Mouse (Mus musculus) bone marrow, adult 2 months (tissue): Measurements from ENCODE around the gene Zfp827. TPM values are rescaled to one million over a fixed set of nuclear protein-coding genes. Genes with fewer than 3 reads are reported as not detected.

ENCODE experiments used
- H3K27ac ChIP-seq: fragments of 200-500 bp; 2 replicates; pipeline ENCODE4 v1.5.1; 2012; ENCODE audit warnings: low read depth, mild to moderate bottlenecking, control low read depth, inconsistent platforms, low read length; ENCODE audit not compliant: control insufficient read depth, poor library complexity, insufficient read depth
- H3K4me1 ChIP-seq: fragments of 200-500 bp; 2 replicates; pipeline ENCODE4 v1.6.1; 2011; ENCODE audit warnings: low read length; ENCODE audit not compliant: control insufficient read depth, insufficient read depth
- H3K4me3 ChIP-seq: fragments of 200-500 bp; replicated peaks from 2 replicates; pipeline ENCODE3; 2011; ENCODE audit warnings: mild to moderate bottlenecking, low read depth, low read length, control low read depth; ENCODE audit not compliant: control insufficient read depth
- CTCF ChIP-seq: fragments of 200-500 bp; IDR thresholded peaks from 2 replicates; pipeline ENCODE4 v1.5.1; 2011; ENCODE audit warnings: low read length, control low read depth; ENCODE audit not compliant: control insufficient read depth, insufficient read depth
- POLR2A ChIP-seq: fragments of 200-500 bp; IDR thresholded peaks from 2 replicates; pipeline ENCODE4 v1.6.1; 2011; ENCODE audit warnings: low read depth, mild to moderate bottlenecking, control low read depth, low read length, borderline replicate concordance; ENCODE audit not compliant: control insufficient read depth
- WGBS: fragments of 180-500 bp; shearing (Covaris S2); methylation state at CpG from one replicate; pipeline ENCODE4 v1.1.7; 2018; 5-methylcytosine and 5-hydroxymethylcytosine counted together
- polyA plus RNA-seq: library from polyadenylated mRNA; stranded (reverse); fragments of >200 nt; gene quantifications from 2 replicates; pipeline ENCODE4 v1.2.4, GENCODE M21; 2011; ENCODE audit warnings: low replicate concordance; ENCODE audit not compliant: missing spikeins, insufficient read depth, insufficient read length

Zfp827 gene
- polyA plus RNA-seq, 1 experiment = 3.1 TPM

DNA sequence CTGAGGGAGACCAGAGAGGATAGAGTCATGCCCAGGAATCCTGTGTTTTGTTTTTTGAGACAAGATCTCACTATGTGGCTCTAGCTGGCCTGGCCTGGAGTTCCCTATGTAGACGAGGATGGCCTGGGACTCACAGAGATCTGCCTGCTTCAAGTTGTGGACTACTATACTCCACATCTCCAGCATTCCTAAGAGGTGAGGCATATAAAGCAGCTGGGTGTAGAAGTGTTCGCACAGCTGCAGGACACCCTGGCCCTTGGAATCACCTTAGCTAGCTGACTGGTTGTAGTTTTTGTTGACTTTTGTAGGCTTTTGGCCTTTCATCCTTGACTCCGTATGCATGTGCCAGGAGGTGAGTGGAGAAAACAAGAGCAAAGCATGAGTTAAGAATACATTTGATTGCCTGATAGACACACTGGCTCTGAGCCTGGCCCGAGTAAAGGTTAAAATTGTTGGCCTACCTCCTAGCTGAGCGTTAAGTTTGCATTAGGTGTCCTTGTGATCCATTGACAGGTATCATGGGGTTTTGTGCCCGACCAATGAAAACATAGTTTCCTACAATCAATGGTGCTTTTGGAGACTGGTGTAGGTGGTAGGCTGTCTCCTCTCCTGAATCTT, 20.3 kb downstream of the Zfp827 start:
- Histone ChIP-seq H3K4me3 (no peak overlapping the region), H3K27ac (no peak overlapping the region), H3K4me1 (no peaks in the 10 kb centered on the region)
- TF ChIP-seq CTCF = no peak
- TF ChIP-seq POLR2A = no peak
- 86% methylated on average over 6 of the region's 6 CpGs for WGBS

GRCm38 (mm10) chr8:79054222-79054621, 26.0 kb downstream of the Zfp827 start:
- WGBS = 92% methylated on average over 6 of the region's 6 CpGs
- H3K4me3 ChIP-seq = no peak overlapping the region
- TF ChIP-seq POLR2A (no peak), CTCF (no peak)
- H3K27ac ChIP-seq = no peak overlapping the region
- H3K4me1 ChIP-seq = no peaks in the 10 kb centered on the region; the same call in 1 of the 2 replicates

DNA sequence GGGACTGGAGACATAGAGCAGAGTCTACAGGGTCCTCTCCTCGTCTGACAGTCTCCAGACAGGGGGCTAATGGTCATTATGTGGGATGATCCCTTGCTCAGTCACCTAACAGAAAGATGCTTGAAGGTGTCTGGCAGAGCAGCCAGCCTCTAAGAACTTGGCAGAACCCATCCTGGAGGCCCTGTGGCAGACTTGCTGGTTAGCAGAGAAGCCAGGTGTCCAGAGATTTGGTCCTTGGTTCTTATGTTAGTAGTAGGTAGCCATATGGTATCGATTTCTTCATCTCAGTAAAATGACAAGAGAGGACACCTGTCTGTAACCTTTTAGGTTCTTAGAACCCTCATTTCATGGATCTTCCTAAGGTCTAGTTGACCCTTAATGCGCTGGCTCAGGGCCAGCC, 28.9 kb downstream of the Zfp827 start:
- no peak overlapping the region for H3K4me3 ChIP-seq
- no peak for TF ChIP-seq CTCF
- no peak for TF ChIP-seq POLR2A
- no peaks in the 10 kb centered on the region; the same call in 1 of the 2 replicates for H3K4me1 ChIP-seq
- H3K27ac ChIP-seq = no peak overlapping the region
- 73% methylated on average over 3 of the region's 3 CpGs for WGBS

GRCm38 (mm10) chr8:79059361-79059760, 31.1 kb downstream of the Zfp827 start:
- Histone ChIP-seq H3K4me1 (no peaks in the 10 kb centered on the region), H3K4me3 (no peak overlapping the region), H3K27ac (no peak overlapping the region)
- WGBS = 25% methylated on average over 4 of the region's 4 CpGs
- no peak for TF ChIP-seq CTCF

GRCm38 (mm10) chr8:79060013-79060609, 31.9 kb downstream of the Zfp827 start:
- no peak for TF ChIP-seq CTCF
- TF ChIP-seq POLR2A = no peak
- Histone ChIP-seq H3K4me3 (no peak overlapping the region), H3K4me1 (no peaks in the 10 kb centered on the region), H3K27ac (no peak overlapping the region)
- WGBS = 88% methylated on average over 19 of the region's 19 CpGs

DNA sequence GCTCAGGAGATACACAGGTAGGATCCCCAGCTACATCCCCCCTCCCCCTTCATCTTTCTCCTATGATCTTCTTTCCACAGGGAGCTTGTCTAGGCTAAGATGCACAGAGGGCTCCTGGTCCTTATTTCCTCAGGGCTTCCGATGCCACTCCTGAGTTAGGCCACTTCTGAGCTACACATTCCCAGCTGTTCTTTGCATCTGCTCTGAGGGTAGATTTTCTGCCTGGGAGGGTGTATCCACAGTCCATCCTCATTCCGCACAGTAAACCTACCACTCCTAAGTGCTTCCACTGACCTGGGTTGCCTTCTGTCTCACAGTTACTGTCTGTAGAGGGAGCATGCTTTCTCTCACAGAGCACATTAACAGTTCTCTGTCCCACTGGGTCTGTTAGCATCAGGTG, 37.7 kb downstream of the Zfp827 start:
- TF ChIP-seq CTCF (no peak), POLR2A (no peak)
- no peaks in the 10 kb centered on the region for H3K4me1 ChIP-seq
- 89% methylated on average over 2 of the region's 2 CpGs for WGBS
- H3K4me3 ChIP-seq = no peak overlapping the region
- H3K27ac ChIP-seq = no peak overlapping the region

DNA sequence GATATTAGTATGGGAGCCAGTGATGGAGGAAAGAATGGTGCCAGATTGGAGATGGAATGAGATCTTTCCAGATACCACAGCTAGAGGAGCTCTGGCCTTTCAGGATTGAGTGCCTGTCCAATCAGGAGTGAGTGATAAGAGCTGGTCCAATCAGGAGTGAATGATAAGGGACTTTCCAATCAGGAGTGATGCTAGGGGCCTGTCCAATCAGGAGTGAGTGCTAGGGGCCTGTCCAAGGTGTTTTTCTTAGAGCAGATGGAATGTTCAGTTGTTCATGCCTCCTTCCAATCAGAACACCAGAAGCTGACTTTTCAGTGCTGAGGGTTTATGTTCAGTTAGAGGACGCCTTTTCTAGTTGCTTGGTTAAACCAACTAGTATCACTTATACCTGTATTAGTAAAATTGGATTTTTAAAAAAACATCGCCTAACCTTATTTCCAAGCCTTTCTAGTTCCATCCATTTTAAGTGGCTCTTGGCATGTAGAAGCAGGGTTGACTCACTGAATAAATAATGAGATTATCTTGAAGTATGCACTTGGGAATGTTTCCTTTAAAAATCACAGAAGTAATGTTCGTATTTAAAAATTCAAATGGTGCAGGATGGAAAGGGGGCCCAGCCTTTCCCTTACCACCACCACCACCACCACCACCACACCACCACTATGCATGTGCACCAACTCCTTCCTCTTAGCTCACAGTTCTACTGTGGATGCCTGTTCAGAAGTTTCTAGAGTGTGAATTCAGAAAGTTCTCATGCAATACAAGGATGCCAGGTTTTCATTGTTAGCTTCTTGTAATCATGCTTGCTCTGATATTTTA, 39.8 kb downstream of the Zfp827 start:
- Histone ChIP-seq H3K27ac (no peak overlapping the region), H3K4me3 (no peak overlapping the region), H3K4me1 (no peaks in the 10 kb centered on the region)
- TF ChIP-seq CTCF = no peak
- no peak for TF ChIP-seq POLR2A
- WGBS = 83% methylated on average over 3 of the region's 3 CpGs

DNA sequence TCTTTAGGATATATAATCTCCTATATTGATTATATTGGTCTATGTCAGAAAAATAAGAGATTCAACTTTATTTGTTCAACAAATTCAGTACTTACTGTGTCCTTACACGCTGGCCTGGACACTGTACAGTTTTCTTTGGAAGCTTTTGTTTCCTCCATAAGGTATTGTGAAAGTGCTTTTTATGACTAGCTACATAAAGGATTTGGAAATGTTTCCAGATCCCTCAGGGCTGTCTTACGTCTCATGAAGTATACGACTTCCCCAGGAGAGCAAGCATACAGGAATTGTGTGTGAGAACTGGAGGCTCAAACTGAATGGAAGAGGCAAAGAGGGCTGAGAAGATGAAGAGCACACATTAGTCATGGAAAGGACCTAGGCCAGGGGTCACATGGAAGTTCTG, 45.1 kb downstream of the Zfp827 start:
- WGBS = 78% methylated on average over 3 of the region's 3 CpGs
- Histone ChIP-seq H3K4me1 (no peaks in the 10 kb centered on the region), H3K4me3 (no peak overlapping the region), H3K27ac (no peak overlapping the region)
- TF ChIP-seq CTCF (no peak), POLR2A (no peak)
